Mouse (Mus musculus) embryonic facial prominence, embryonic 13.5 days (tissue): ENCODE results near the gene Cnksr3. TPM values are rescaled to one million over a fixed set of nuclear protein-coding genes. Genes with fewer than 3 reads are reported as not detected.

Experiments
- ATAC-seq: fragments of 200-750 bp; cut with Nextera tagmentation; 2 replicates; pipeline ENCODE4 v1.8.0; 2017; ENCODE audit warnings: low read depth; ENCODE audit not compliant: insufficient number of reproducible peaks, insufficient read depth, low FRiP score, low TSS enrichment
- H3K27ac ChIP-seq: fragments of 300-500 bp; sonication (generic); 2 replicates; pipeline ENCODE4 v1.5.1; 2015; ENCODE audit warnings: moderate library complexity, mild to moderate bottlenecking, inconsistent platforms
- H3K27me3 ChIP-seq: fragments of 300-500 bp; sonication (generic); 2 replicates; pipeline ENCODE4 v1.6.1; 2015; ENCODE audit warnings: mild to moderate bottlenecking, inconsistent platforms
- H3K36me3 ChIP-seq: fragments of 300-500 bp; sonication (generic); 2 replicates; pipeline ENCODE4 v1.6.1; 2015; ENCODE audit warnings: mild to moderate bottlenecking, inconsistent platforms
- H3K4me1 ChIP-seq: fragments of 300-500 bp; sonication (generic); 2 replicates; pipeline ENCODE4 v1.6.1; 2015; ENCODE audit warnings: inconsistent platforms
- H3K4me2 ChIP-seq: fragments of 300-500 bp; sonication (generic); 2 replicates; pipeline ENCODE4 v1.6.1; 2015; ENCODE audit warnings: moderate library complexity, mild to moderate bottlenecking, inconsistent platforms
- H3K4me3 ChIP-seq: fragments of 300-500 bp; sonication (generic); 2 replicates; pipeline ENCODE4 v1.5.1; 2015; ENCODE audit warnings: mild to moderate bottlenecking, inconsistent platforms
- H3K9ac ChIP-seq: fragments of 300-500 bp; sonication (generic); 2 replicates; pipeline ENCODE4 v1.6.1; 2015; ENCODE audit warnings: mild to moderate bottlenecking, inconsistent platforms
- H3K9me3 ChIP-seq: fragments of 300-500 bp; sonication (generic); 2 replicates; pipeline ENCODE4 v1.6.1; 2016; ENCODE audit warnings: inconsistent platforms
- WGBS: fragments of 180-500 bp; shearing (Covaris S2); methylation state at CpG from one replicate; pipeline ENCODE4 v1.1.7; 2015; ENCODE audit warnings: mixed read lengths; 5-methylcytosine and 5-hydroxymethylcytosine counted together
- polyA plus RNA-seq: library from polyadenylated mRNA; unstranded; fragments of >200 nt; fragmentation: Nextera tagmentation; extraction: Ambion mirVana; gene quantifications from 2 replicates; pipeline ENCODE4 v1.2.1, GENCODE M21; 2015

Cnksr3 gene
- polyA plus RNA-seq, 1 experiment from 2014 or later = 11.1 TPM

- Histone ChIP-seq H3K36me3 (peaks cover 20% of the 10 kb centered on the region), H3K4me1 (peaks cover 14% of the 10 kb centered on the region; the same call in 1 of the 2 replicates), H3K27me3 (no peaks in the 10 kb centered on the region), H3K4me2 (no peak overlapping the region), H3K27ac (no peak overlapping the region; the same call in 1 of the 2 replicates), H3K9me3 (no peaks in the 10 kb centered on the region), H3K9ac (no peak overlapping the region), H3K4me3 (no peak overlapping the region)
- 0 out of 2 replicates have a peak, but pooled peaks have one; percentile 28 for ATAC-seq
- WGBS = 48% methylated on average over 7 of the region's 7 CpGs
These were observed 94.3 kb downstream of the Cnksr3 start for GRCm38 (mm10) chr10:7117785-7118184.

- ATAC-seq = no peak
- H3K27me3 ChIP-seq = no peaks in the 10 kb centered on the region
- peaks cover 10% of the 10 kb centered on the region for H3K36me3 ChIP-seq
- no peaks in the 10 kb centered on the region for H3K9me3 ChIP-seq
- no peak overlapping the region for H3K4me2 ChIP-seq
- H3K27ac ChIP-seq = no peak overlapping the region
- H3K4me1 ChIP-seq = peaks cover 14% of the 10 kb centered on the region; the same call in 1 of the 2 replicates
- no peak overlapping the region for H3K4me3 ChIP-seq
- WGBS = 61% methylated on average over 5 of the region's 5 CpGs
- H3K9ac ChIP-seq = no peak overlapping the region
These were observed 97.2 kb downstream of the Cnksr3 start for GRCm38 (mm10) chr10:7114796-7115195.

GRCm38 (mm10) chr10:7113747-7114146, 98.3 kb downstream of the Cnksr3 start:
- Histone ChIP-seq H3K4me1 (peaks cover 14% of the 10 kb centered on the region; the same call in 1 of the 2 replicates), H3K9me3 (no peaks in the 10 kb centered on the region), H3K4me2 (no peak overlapping the region), H3K9ac (no peak overlapping the region), H3K27me3 (no peaks in the 10 kb centered on the region), H3K27ac (no peak overlapping the region), H3K4me3 (no peak overlapping the region), H3K36me3 (peaks cover 6% of the 10 kb centered on the region; the same call in 1 of the 2 replicates)
- ATAC-seq = no peak
- WGBS = 76% methylated on average over 4 of the region's 4 CpGs

- no peak overlapping the region for H3K4me3 ChIP-seq
- 0 out of 2 replicates have a peak, but pooled peaks cover 9% of the 10 kb centered on the region for H3K4me1 ChIP-seq
- ATAC-seq = no peak
- peaks cover 6% of the 10 kb centered on the region; the same call in 1 of the 2 replicates for H3K36me3 ChIP-seq
- 93% methylated on average over 1 of the region's 1 CpGs for WGBS
- no peaks in the 10 kb centered on the region for H3K27me3 ChIP-seq
- no peaks in the 10 kb centered on the region; the same call in 1 of the 2 replicates for H3K9me3 ChIP-seq
- H3K27ac ChIP-seq = no peak overlapping the region
- H3K9ac ChIP-seq = no peak overlapping the region
- no peak overlapping the region for H3K4me2 ChIP-seq
These were observed 98.9 kb downstream of the Cnksr3 start for GRCm38 (mm10) chr10:7113144-7113543.

GRCm38 (mm10) chr10:7111462-7112000, 100.5 kb downstream of the Cnksr3 start:
- Histone ChIP-seq H3K36me3 (no peaks in the 10 kb centered on the region), H3K4me2 (no peak overlapping the region), H3K4me1 (0 out of 2 replicates have a peak, but pooled peaks cover 6% of the 10 kb centered on the region), H3K4me3 (no peak overlapping the region), H3K9me3 (peaks cover 7% of the 10 kb centered on the region), H3K9ac (no peak overlapping the region), H3K27ac (no peak overlapping the region), H3K27me3 (no peaks in the 10 kb centered on the region)
- WGBS = 86% methylated on average over 6 of the region's 6 CpGs
- no peak for ATAC-seq

GRCm38 (mm10) chr10:7103872-7104271, 108.2 kb downstream of the Cnksr3 start:
- Histone ChIP-seq H3K9ac (no peak overlapping the region), H3K27me3 (no peaks in the 10 kb centered on the region), H3K9me3 (peaks cover 7% of the 10 kb centered on the region), H3K4me1 (no peaks in the 10 kb centered on the region), H3K27ac (no peak overlapping the region), H3K4me3 (no peak overlapping the region), H3K36me3 (no peaks in the 10 kb centered on the region), H3K4me2 (no peak overlapping the region)
- ATAC-seq = no peak
- 58% methylated on average over 1 of the region's 1 CpGs for WGBS

DNA sequence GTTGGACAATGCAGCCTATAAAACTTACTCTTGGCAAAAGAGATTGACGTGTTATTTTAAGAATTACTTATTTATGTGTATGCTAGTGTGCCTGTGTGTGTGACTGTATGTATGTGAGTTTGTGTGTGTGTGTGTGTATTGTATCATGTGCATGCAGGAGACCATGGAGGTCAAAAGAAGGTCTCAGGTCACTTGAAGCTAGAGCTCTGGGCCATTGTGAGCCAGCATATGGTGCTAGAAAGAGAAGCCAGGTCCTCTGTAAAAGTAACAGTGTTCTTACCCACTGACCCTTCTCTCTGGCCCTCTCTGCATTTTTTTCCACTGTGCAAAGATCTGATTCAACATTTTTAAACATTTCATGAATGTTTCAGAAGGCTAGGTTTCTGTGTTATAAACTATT, 134.1 kb downstream of the Cnksr3 start:
- no peak overlapping the region for H3K4me2 ChIP-seq
- no peak overlapping the region for H3K9ac ChIP-seq
- no peaks in the 10 kb centered on the region for H3K9me3 ChIP-seq
- peaks cover 7% of the 10 kb centered on the region for H3K4me1 ChIP-seq
- 92% methylated on average over 1 of the region's 1 CpGs for WGBS
- no peaks in the 10 kb centered on the region for H3K36me3 ChIP-seq
- H3K27ac ChIP-seq = no peak overlapping the region
- no peaks in the 10 kb centered on the region for H3K27me3 ChIP-seq
- no peak for ATAC-seq
- no peak overlapping the region for H3K4me3 ChIP-seq

GRCm38 (mm10) chr10:7077389-7077808, 134.6 kb downstream of the Cnksr3 start:
- no peak overlapping the region for H3K9ac ChIP-seq
- H3K36me3 ChIP-seq = no peaks in the 10 kb centered on the region
- H3K4me1 ChIP-seq = peaks cover 7% of the 10 kb centered on the region
- H3K27ac ChIP-seq = no peak overlapping the region
- H3K4me3 ChIP-seq = no peak overlapping the region
- no peak overlapping the region for H3K4me2 ChIP-seq
- no peaks in the 10 kb centered on the region for H3K9me3 ChIP-seq
- no peak for ATAC-seq
- H3K27me3 ChIP-seq = no peaks in the 10 kb centered on the region
- WGBS = 67% methylated on average over 7 of the region's 7 CpGs

GRCm38 (mm10) chr10:7076662-7077211, 135.3 kb downstream of the Cnksr3 start:
- no peaks in the 10 kb centered on the region for H3K9me3 ChIP-seq
- H3K9ac ChIP-seq = 0 out of 2 replicates have a peak overlapping the region, but pooled peaks have one; percentile 44
- H3K4me3 ChIP-seq = peak overlapping the region; percentile 24
- peak overlapping the region; percentile 50 for H3K4me2 ChIP-seq
- WGBS = 15% methylated on average over 7 of the region's 8 CpGs
- H3K36me3 ChIP-seq = no peaks in the 10 kb centered on the region
- peaks cover 7% of the 10 kb centered on the region for H3K4me1 ChIP-seq
- H3K27ac ChIP-seq = peak overlapping the region; percentile 75
- H3K27me3 ChIP-seq = no peaks in the 10 kb centered on the region
- 0 out of 2 replicates have a peak, but pooled peaks have one; percentile 66 for ATAC-seq

- peak overlapping the region; percentile 24; the same call in 1 of the 2 replicates for H3K4me3 ChIP-seq
- peak overlapping the region; percentile 50 for H3K4me2 ChIP-seq
- H3K9me3 ChIP-seq = no peaks in the 10 kb centered on the region
- peak overlapping the region; percentile 75 for H3K27ac ChIP-seq
- ATAC-seq = peak; percentile 79
- no peaks in the 10 kb centered on the region for H3K27me3 ChIP-seq
- H3K4me1 ChIP-seq = peaks cover 7% of the 10 kb centered on the region
- WGBS = 7% methylated on average over 8 of the region's 8 CpGs
- no peak overlapping the region for H3K9ac ChIP-seq
- H3K36me3 ChIP-seq = no peaks in the 10 kb centered on the region
These were observed 135.8 kb downstream of the Cnksr3 start for GRCm38 (mm10) chr10:7076201-7076600.

DNA sequence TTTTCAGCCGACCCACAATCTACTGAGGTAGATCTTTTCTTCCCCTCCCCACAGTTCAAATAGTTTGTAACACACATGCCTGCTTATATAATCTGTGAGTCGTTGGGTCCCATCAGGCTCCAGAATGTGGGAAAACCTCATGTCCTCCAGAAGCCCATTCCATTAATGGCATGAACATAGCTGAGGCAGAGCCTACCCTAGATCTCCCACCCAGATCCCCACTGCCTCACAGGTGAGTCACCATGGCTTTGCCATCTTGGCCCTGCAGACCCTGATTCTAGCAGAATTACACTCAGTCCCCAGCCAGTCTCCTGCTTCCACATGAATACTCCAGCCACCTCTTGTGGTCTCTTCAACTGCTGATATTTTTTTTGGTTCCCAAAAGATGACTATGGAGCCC, 136.4 kb downstream of the Cnksr3 start:
- Histone ChIP-seq H3K4me3 (no peak overlapping the region), H3K36me3 (no peaks in the 10 kb centered on the region), H3K4me2 (no peak overlapping the region), H3K4me1 (peaks cover 7% of the 10 kb centered on the region), H3K9ac (no peak overlapping the region), H3K27me3 (no peaks in the 10 kb centered on the region), H3K9me3 (no peaks in the 10 kb centered on the region), H3K27ac (no peak overlapping the region)
- WGBS = 80% methylated on average over 2 of the region's 2 CpGs
- ATAC-seq = no peak

- H3K4me1 ChIP-seq = peaks cover 7% of the 10 kb centered on the region
- H3K4me3 ChIP-seq = no peak overlapping the region
- WGBS = 78% methylated on average over 2 of the region's 2 CpGs
- H3K9ac ChIP-seq = no peak overlapping the region
- ATAC-seq = no peak
- no peaks in the 10 kb centered on the region for H3K27me3 ChIP-seq
- no peak overlapping the region for H3K27ac ChIP-seq
- no peaks in the 10 kb centered on the region for H3K36me3 ChIP-seq
- H3K4me2 ChIP-seq = no peak overlapping the region
- no peaks in the 10 kb centered on the region for H3K9me3 ChIP-seq
These were observed 137.8 kb downstream of the Cnksr3 start for GRCm38 (mm10) chr10:7074231-7074630.
